Mouse (Mus musculus) heart, postnatal 0 days (tissue): ENCODE results near the gene Chd6. TPM values are rescaled to one million over a fixed set of nuclear protein-coding genes. Genes with fewer than 3 reads are reported as not detected.

Experiments
- ATAC-seq: fragments of 200-750 bp; cut with Nextera tagmentation; 2 replicates; pipeline ENCODE4 v1.8.0; 2017; ENCODE audit warnings: low read depth, moderate number of reproducible peaks, moderate library complexity; ENCODE audit not compliant: insufficient read depth
- DNase-seq: peaks from one replicate; pipeline ENCODE4 v3.0.0-alpha.2; 2016; ENCODE audit warnings: low spot score
- H3K27ac ChIP-seq: fragments of 300-500 bp; sonication (generic); 2 replicates; pipeline ENCODE4 v1.5.1; 2014; ENCODE audit warnings: low read depth, mild to moderate bottlenecking
- H3K27me3 ChIP-seq: fragments of 300-500 bp; sonication (generic); 2 replicates; pipeline ENCODE4 v1.6.1; 2014; ENCODE audit warnings: low read length, mixed read lengths; ENCODE audit not compliant: control insufficient read depth, insufficient read depth
- H3K36me3 ChIP-seq: fragments of 300-500 bp; sonication (generic); replicated peaks from 2 replicates; pipeline ENCODE4 v1.6.1; 2014; ENCODE audit warnings: low read length, mixed read lengths; ENCODE audit not compliant: control insufficient read depth, insufficient read depth
- H3K4me1 ChIP-seq: fragments of 300-500 bp; sonication (generic); 2 replicates; pipeline ENCODE4 v1.6.1; 2014; ENCODE audit warnings: antibody characterized with exemption; ENCODE audit not compliant: control insufficient read depth, insufficient read depth
- H3K4me2 ChIP-seq: fragments of 300-500 bp; sonication (generic); 2 replicates; pipeline ENCODE4 v1.6.1; 2014; ENCODE audit warnings: low read depth, mild to moderate bottlenecking, low read length, moderate library complexity
- H3K4me3 ChIP-seq: fragments of 300-500 bp; sonication (generic); 2 replicates; pipeline ENCODE4 v1.5.1; 2014; ENCODE audit warnings: low read depth, low read length
- H3K9ac ChIP-seq: fragments of 300-500 bp; sonication (generic); replicated peaks from 2 replicates; pipeline ENCODE4 v1.6.1; 2014; ENCODE audit warnings: low read depth, low read length, mixed read lengths
- H3K9me3 ChIP-seq: fragments of 300-500 bp; sonication (generic); replicated peaks from 2 replicates; pipeline ENCODE4 v1.6.1; 2016; ENCODE audit warnings: low read length; ENCODE audit not compliant: control insufficient read depth
- CTCF ChIP-seq: IDR thresholded peaks from 2 replicates; pipeline ENCODE4 v1.5.1; 2016; ENCODE audit warnings: antibody characterized with exemption, control low read depth, low read depth
- EP300 ChIP-seq: IDR thresholded peaks from 2 replicates; pipeline ENCODE4 v1.6.1; 2016; ENCODE audit warnings: antibody characterized with exemption, low read depth
- WGBS: fragments of 180-500 bp; shearing (Covaris S2); extraction: QIAGEN DNeasy Blood & Tissue Kit; methylation state at CpG from one replicate; pipeline ENCODE4 v1.1.7; 2014; 5-methylcytosine and 5-hydroxymethylcytosine counted together
- polyA plus RNA-seq: library from polyadenylated mRNA; unstranded; fragments of >200 nt; fragmentation: Nextera tagmentation; extraction: Ambion mirVana; gene quantifications from 2 replicates; pipeline ENCODE4 v1.2.1, GENCODE M21; 2015
- total RNA-seq: library from RNA; depleted of rRNA; stranded (reverse); fragments of >200 nt; gene quantifications from 2 replicates; pipeline ENCODE4 v1.2.3, GENCODE M21; 2014; ENCODE audit warnings: low replicate concordance; rRNA removed

Gene Chd6
- total RNA-seq = 37.7 and 68.9 TPM in 2 replicates
- polyA plus RNA-seq = 13.8 and 14.5 TPM in 2 replicates

- Histone ChIP-seq H3K4me3 (peak within 1 kb of the TSS; percentile 82), H3K27me3 (no peaks in the 10 kb centered on the region), H3K9ac (peak within 1 kb of the TSS; percentile 98), H3K27ac (peak within 1 kb of the TSS; percentile 96), H3K9me3 (no peaks in the 10 kb centered on the region), H3K36me3 (no peaks in the 10 kb centered on the region), H3K4me2 (peak within 1 kb of the TSS; percentile 83), H3K4me1 (peaks cover 16% of the 10 kb centered on the region)
- 0% methylated on average over 21 of the region's 27 CpGs for WGBS
- peak; percentile 75; the same call in 1 of the 2 replicates for TF ChIP-seq EP300
- TF ChIP-seq CTCF = no peak
- DNase-seq = peak; percentile 97
- ATAC-seq = peak; percentile 98
These were observed at the start of gene Chd6 for GRCm38 (mm10) chr2:161108933-161109371. Gene Chd6, minus strand, starts transcription at chr2:161109075.

GRCm38 (mm10) chr2:161150004-161150842 is 41.3 kb upstream of the Chd6 start:
- no peaks in the 10 kb centered on the region for H3K36me3 ChIP-seq
- H3K27me3 ChIP-seq = no peaks in the 10 kb centered on the region
- WGBS = 64% methylated on average over 7 of the region's 7 CpGs
- H3K9ac ChIP-seq = no peak overlapping the region
- H3K27ac ChIP-seq = no peak overlapping the region
- H3K4me2 ChIP-seq = no peak overlapping the region
- no peaks in the 10 kb centered on the region for H3K4me1 ChIP-seq
- TF ChIP-seq CTCF = no peak
- no peak for TF ChIP-seq EP300
- no peak overlapping the region for H3K4me3 ChIP-seq
- H3K9me3 ChIP-seq = no peaks in the 10 kb centered on the region
- DNase-seq (no peak), ATAC-seq (no peak)

GRCm38 (mm10) chr2:161148428-161149020 is 39.6 kb upstream of the Chd6 start:
- no peak for DNase-seq
- H3K9me3 ChIP-seq = no peaks in the 10 kb centered on the region
- no peak overlapping the region for H3K27ac ChIP-seq
- ATAC-seq = no peak
- no peaks in the 10 kb centered on the region for H3K4me1 ChIP-seq
- TF ChIP-seq EP300 = no peak
- TF ChIP-seq CTCF = no peak
- 49% methylated on average over 3 of the region's 3 CpGs for WGBS
- no peak overlapping the region for H3K4me2 ChIP-seq
- no peak overlapping the region for H3K9ac ChIP-seq
- no peaks in the 10 kb centered on the region for H3K27me3 ChIP-seq
- H3K36me3 ChIP-seq = no peaks in the 10 kb centered on the region
- no peak overlapping the region for H3K4me3 ChIP-seq

- no peaks in the 10 kb centered on the region for H3K27me3 ChIP-seq
- ATAC-seq (no peak), DNase-seq (no peak)
- no peaks in the 10 kb centered on the region for H3K9me3 ChIP-seq
- no peak overlapping the region for H3K27ac ChIP-seq
- no peaks in the 10 kb centered on the region for H3K4me1 ChIP-seq
- WGBS = 60% methylated on average over 4 of the region's 4 CpGs
- H3K9ac ChIP-seq = no peak overlapping the region
- no peak overlapping the region for H3K4me3 ChIP-seq
- TF ChIP-seq EP300 = no peak
- no peak for TF ChIP-seq CTCF
- H3K4me2 ChIP-seq = no peak overlapping the region
- no peaks in the 10 kb centered on the region for H3K36me3 ChIP-seq
These were observed 39.0 kb upstream of the Chd6 start for GRCm38 (mm10) chr2:161147656-161148427.

GRCm38 (mm10) chr2:161144799-161145198 is 35.9 kb upstream of the Chd6 start:
- Histone ChIP-seq H3K27ac (no peak overlapping the region), H3K9me3 (no peaks in the 10 kb centered on the region), H3K4me2 (no peak overlapping the region), H3K36me3 (no peaks in the 10 kb centered on the region), H3K27me3 (no peaks in the 10 kb centered on the region), H3K4me1 (no peaks in the 10 kb centered on the region), H3K4me3 (no peak overlapping the region), H3K9ac (no peak overlapping the region)
- ATAC-seq (no peak), DNase-seq (no peak)
- WGBS = 82% methylated on average over 4 of the region's 4 CpGs
- TF ChIP-seq CTCF = no peak
- TF ChIP-seq EP300 = no peak
